Mouse (Mus musculus) urinary bladder, postnatal 25 days (tissue): Measurements from ENCODE around the gene Cideb.

ENCODE experiments used
- DNase-seq: peaks from one replicate; pipeline ENCODE4 v3.0.0; 2022; ENCODE audit warnings: low spot score

The Cideb gene

DNA sequence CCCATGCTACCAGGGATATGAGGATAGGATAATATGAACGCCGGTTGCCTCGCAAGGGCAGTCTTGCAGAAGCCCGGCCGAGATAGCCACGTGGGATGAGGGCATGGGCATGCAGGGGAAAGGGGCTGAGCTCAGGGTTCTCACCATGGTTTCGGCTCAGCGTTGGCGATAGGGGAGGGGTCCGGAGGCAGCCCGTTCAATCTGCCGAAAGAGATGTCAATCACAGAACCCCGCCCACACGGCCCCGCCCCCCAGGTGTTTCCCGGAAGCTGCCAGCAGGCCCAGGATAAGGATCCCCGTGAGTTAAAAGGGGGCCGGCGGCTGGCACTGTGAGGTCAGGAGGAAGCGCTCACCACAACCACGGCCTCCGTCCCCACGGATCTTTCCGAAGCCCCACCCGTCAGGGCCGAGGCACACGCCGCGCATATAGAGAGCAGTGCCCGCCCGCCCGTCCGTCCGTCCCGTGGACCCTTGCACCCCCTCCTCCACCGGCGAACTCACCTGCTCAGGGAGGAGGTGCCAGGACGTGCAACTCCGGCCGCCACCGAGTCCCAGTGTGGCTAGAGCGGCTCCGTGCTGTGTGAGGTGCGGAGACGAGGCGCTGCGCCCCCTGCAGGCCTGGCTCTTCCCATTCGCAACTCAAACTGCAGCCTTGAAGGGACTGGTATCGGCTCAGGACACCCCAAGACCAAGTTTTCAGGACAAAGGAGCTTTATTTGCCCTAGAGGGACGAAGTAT lies 36.4 kb downstream of the Cideb start, which contains the start of gene Rabggta:
Rabggta (minus strand) TSS at position 564 of the 738 bp plus-strand sequence.
- DNase-seq, result peak; percentile 93

DNA sequence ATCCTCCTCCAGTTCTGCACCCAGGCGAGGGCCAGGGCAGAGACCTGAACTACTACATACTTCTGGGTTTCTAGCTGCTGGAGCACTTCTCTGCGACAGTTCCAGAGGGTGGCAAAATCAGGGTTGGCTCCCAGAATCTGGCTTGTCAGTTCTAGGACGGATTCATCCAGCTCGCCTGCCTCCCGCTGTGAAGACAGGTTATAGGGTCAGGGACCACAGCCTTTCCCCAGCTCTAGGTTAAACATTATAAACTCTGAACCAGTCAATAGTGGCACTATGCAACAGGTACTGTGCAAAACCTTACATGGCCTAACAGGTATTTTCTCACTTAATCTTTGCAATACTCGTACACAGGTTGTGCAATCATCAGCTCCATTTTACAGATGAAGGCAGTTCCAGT lies 37.2 kb downstream of the Cideb start:
- no peak for DNase-seq

DNA sequence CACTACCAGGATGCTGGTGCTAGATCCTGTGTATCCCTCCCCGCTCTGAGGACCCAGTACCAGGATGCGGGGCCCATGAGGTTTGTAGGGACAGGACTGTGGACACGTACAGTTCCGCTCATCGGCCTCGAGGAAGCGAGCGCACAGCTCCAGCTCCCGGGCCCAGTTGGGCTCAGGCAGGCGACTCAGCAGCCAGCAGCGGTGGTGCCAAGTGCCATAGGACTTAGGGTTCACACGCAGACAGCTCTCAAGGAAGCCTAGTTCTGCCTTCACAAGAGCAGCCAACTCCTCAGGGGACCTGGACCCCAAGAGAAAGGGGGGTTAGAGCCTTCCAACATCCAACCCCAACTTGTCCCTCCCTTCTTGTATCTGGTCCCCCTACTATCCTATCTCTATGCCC lies 37.6 kb downstream of the Cideb start:
- no peak for DNase-seq

DNA sequence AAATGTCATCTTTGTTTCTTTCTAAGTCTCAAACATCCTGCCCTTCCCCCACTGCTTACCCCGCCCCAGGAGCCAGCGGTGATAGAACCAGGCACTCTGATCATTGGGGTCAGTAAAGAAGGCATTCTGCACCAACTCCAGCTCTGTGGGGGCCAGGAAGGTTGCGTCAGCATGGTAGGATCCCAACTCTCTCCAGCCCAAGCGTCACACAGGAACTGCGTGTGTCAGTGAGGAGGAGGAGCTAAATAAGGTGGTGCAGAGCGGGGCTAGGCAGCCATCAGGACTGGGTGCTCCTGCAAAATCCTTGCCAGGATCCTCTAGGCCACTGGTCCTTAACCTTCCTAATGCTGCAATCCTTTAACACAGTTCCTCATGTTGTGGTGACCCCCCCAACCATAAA lies 38.5 kb downstream of the Cideb start:
- DNase-seq, result no peak

DNA sequence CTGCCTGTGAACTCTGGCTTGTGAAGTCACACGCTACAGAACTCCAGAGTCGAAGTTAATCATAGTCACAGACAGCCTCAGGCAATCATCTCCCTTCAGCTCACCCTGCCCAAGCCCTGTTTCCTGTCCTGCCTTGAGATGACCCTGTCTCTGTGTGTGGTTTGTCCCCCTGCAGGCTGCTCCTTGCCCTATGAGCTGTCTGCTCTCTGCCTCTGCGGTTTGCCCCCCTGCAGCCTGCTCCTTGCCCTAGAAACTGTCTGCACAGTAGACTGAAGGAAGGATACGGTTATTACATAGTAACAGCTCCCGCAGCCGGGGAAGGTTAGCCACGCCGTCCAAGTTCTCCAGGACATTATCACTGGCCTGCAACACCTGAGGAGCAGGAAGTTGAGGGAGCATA lies 41.4 kb downstream of the Cideb start:
- no peak for DNase-seq

DNA sequence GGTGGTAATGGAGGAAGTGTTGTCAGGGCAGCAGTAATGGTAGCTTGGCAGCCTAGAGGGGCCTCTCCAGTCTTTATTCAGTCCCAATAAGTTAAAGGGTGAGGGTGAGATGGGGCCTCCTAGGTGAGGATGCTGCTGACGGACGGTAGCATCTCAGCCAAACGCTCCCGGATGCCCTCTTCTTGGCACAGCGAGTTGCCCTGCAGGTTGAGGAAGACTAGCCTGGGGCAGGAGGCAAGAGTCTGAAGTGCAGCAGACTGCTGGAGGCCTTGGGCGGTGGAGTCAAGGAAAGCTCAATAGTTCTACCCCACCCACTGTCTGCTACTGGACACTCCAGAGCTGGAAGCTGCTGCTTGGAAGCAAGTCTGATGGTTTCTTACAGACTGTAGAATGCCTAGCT lies 42.0 kb downstream of the Cideb start:
- no peak for DNase-seq

DNA sequence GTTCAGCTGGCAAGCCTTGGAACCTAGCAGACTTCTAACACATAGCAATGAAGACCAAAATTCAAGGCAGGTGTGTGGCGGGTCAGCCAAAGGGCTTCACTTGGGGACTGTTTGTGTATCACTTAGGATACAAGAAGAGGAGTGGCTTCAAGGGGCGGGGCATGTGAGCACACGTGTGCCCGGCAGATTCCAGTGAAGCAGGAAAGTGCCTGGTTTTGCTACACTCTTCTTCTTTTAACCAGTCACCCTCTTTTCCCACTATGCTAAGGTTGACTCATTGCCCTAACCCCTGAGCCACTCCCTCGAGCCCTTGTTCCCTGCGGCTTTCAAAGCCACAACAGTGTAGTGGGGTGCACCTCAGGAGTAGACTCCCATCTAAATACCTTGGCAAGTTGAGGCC lies 43.4 kb downstream of the Cideb start:
- no peak for DNase-seq

DNA sequence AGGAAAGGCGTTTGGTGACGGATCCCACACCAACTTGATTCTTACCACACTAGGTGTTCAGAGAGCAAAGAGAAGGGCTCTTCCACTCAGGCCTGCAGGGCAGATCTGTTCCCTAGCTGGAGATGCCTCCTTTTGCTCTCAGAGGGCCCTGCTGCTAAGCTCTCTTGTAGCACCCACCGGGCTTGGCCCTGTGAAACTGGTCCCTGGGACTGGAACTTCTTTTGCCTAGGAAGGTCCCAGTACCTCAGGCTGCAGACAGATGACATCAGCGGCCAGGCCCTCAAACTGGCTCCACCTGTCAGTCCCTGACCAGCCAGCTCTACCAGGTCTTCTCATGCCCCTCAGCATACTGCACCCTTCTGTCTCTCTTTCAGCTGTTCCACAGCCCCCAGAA lies 44.5 kb downstream of the Cideb start, which contains the start of gene Tgm1:
Tgm1 (minus strand) TSS at position 198 of the 394 bp plus-strand sequence.
- no peak for DNase-seq

DNA sequence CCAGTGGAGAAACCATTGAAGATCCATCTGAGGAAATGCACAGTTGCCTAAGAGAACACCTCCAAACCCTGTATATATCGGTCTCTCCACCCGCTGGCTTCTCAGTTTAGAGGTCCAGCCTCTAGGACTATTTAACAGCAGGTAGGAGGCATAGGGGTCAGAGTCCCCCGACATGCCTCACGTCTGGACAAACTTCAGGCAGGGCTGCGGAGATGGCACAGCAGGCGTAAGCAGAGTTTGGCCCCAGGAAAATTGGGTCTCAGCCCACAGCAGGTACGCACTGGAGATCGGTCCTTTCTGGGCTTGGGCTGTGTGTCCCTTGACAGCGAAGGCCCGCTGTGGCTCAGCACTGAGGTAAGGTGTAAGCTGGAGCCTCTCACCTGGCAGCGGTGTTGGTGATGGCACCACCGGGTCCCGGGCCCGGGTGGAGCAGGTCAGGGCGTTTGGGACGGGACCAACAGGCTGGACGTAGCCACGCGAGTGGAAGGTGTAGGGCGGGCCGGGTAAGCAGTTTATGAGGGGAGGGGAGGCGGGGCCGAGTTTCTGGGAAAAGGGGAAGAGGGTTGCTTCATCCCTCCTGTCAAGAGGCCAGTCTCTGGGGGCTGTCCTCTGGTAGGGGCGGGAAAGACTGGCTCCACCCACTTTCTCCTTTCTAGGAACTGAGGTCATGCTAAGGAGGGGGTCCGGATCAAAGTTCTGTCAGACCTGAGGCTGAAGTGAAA lies 45.1 kb downstream of the Cideb start:
- peak; percentile 52 for DNase-seq

DNA sequence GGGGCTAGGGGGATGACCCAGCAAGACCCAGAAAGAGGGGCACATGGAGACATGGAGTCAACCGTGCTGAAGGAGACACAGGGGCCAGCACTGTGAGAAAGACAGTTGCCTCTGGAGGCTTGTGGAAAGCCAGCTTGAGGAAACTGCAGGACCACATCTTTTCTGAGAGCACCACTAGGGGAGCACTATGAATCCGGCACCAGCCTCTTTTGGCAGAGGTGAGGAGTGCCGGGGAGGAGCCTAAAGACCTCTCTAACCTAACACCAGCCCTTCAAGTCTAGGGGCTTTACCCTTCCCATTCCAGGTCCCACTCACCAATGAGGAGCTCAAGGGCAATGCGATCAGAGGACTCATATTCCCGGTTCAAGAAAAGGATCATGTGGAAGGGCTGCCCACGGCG lies 46.5 kb downstream of the Cideb start:
- no peak for DNase-seq

DNA sequence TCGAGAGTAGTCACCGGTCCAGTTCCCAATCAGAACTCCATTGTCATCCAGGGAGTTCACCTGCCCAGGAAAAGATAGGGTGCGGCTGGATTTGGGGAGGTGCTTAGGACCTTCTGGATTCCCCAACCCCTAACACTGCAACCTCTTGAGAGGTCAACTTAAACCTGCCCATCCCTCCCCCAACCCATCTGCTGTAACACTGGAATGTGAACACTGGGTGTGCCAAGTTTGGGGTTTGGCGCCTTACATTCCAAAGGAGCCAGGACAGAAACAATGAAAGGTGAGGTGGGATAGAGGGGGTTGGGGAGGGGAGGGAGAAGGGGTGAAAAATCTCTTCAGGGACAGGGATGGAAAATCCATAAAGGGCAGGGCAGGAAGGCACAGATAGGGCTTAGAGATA lies 48.7 kb downstream of the Cideb start:
- no peak for DNase-seq

DNA sequence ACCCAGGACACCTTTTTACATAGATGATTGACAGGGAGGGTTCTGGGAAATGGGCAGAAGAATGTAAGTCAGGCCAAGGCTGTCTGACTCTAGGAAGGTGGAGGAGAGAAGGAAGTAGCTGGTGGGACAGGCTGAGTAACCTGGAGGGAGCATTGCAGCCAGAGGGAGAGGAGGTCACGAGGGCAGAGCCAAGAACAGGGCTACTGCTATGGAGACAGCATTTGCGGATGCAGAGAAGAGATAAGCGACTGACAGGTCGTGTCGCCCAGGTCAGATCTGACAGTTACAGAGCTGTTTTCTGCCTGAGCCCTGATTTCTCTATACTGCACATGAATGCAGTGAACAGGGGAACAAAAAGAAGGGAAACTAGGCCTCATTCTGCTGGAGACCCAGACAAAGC lies 50.9 kb downstream of the Cideb start:
- no peak for DNase-seq

DNA sequence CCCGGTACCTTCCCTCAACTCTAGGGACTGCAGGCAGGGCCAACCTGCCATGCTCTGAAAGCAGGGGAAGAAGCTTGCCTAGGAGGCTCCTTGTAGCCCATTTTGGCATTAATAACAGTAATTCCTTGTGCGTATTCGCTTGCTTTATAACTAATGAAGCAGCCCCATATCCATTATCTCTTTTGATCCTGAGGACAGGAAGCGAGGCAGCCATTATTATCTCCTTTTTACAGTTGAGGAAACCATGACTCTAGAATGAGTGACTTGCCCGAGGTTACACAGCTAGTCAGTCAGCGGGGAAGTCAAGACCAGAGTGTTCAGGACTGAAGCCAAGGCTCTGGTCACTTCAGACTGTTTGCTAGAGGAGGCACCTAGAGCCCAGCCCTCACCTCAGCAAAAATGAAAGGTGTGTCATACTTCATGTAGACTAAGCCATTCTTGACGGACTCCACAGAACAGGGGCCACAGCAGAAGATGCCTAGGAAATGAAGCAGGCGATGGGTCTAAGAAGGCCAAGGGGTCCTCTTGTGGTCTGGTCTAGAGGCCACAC lies 52.1 kb downstream of the Cideb start:
- no peak for DNase-seq
